Mouse (Mus musculus) brain, embryonic 14.5 days (tissue): ENCODE data around the gene Crlf1.

Experiments used
- CTCF ChIP-seq: fragments of 200-500 bp; IDR thresholded peaks from 2 replicates; pipeline ENCODE4 v1.5.1; 2012; ENCODE audit warnings: inconsistent platforms, mild to moderate bottlenecking, moderate library complexity, borderline replicate concordance; ENCODE audit not compliant: insufficient read depth, insufficient read length; ENCODE audit errors: extremely low read depth
- POLR2A ChIP-seq: fragments of 200-500 bp; IDR thresholded peaks from 2 replicates; pipeline ENCODE4 v1.6.1; 2012; ENCODE audit warnings: mild to moderate bottlenecking, inconsistent platforms, borderline replicate concordance; ENCODE audit not compliant: poor library complexity, insufficient read depth, insufficient read length, severe bottlenecking; ENCODE audit errors: extremely low read depth

GRCm38 (mm10) chr8:70504291-70504716, 11.3 kb downstream of the Crlf1 start:
- TF ChIP-seq CTCF (no peak), POLR2A (no peak)
